Mouse (Mus musculus) myocyte (in vitro differentiated cells): ENCODE results near the gene Ndufb2. TPM values are rescaled to one million over a fixed set of nuclear protein-coding genes. Genes with fewer than 3 reads are reported as not detected.

ENCODE experiments used
- H3K27me3 ChIP-seq: one replicate; pipeline ENCODE4 v1.6.1; 2011; ENCODE audit not compliant: control insufficient read depth, insufficient read depth, insufficient read length
- H3K36me3 ChIP-seq: one replicate; pipeline ENCODE4 v1.6.1; 2011; ENCODE audit not compliant: control insufficient read depth, insufficient read depth
- H3K4me2 ChIP-seq: one replicate; pipeline ENCODE4 v1.6.1; 2011; ENCODE audit warnings: low read depth, control low read depth
- H3K4me3 ChIP-seq: one replicate; pipeline ENCODE4 v1.5.1; 2011; ENCODE audit warnings: mild to moderate bottlenecking, control low read depth, moderate library complexity
- H3K79me2 ChIP-seq: one replicate; pipeline ENCODE4 v1.6.1; 2011; ENCODE audit not compliant: control insufficient read depth, insufficient read depth
- H3ac ChIP-seq: one replicate; pipeline ENCODE4 v1.6.1; 2011; ENCODE audit not compliant: control insufficient read depth, insufficient read length
- CEBPB ChIP-seq: IDR thresholded peaks from 2 replicates; pipeline ENCODE4 v1.6.1; 2011; ENCODE audit warnings: mild to moderate bottlenecking, moderate library complexity; ENCODE audit not compliant: poor library complexity, insufficient read depth, severe bottlenecking
- E2F4 ChIP-seq: IDR thresholded peaks from one replicate; pipeline ENCODE4 v1.6.1; 2011; ENCODE audit warnings: mild to moderate bottlenecking, control low read depth, moderate library complexity; ENCODE audit not compliant: insufficient read depth
- MAX ChIP-seq: IDR thresholded peaks from one replicate; pipeline ENCODE4 v1.6.1; 2011; ENCODE audit warnings: low read depth, mild to moderate bottlenecking, control low read depth
- MYOD1 ChIP-seq, 3 experiments: IDR thresholded peaks; one replicate each; pipeline ENCODE4 v1.6.1; 2011; ENCODE audit warnings: control low read depth in 2 of 3, low read depth in 2 of 3, mild to moderate bottlenecking in 2 of 3, moderate library complexity in 1 of 3; ENCODE audit not compliant: insufficient read length in 2 of 3, control insufficient read depth in 1 of 3
- MYOG ChIP-seq, 3 experiments: IDR thresholded peaks; one replicate each; pipeline ENCODE4 v1.6.1; 2011; ENCODE audit warnings: control low read depth in 2 of 3, low read depth in 2 of 3, mild to moderate bottlenecking in 2 of 3; ENCODE audit not compliant: insufficient read length in 2 of 3, control insufficient read depth in 1 of 3, insufficient read depth in 1 of 3
- POLR2A ChIP-seq: IDR thresholded peaks from one replicate; pipeline ENCODE4 v1.6.1; 2011; ENCODE audit warnings: low read depth, mild to moderate bottlenecking, control low read depth, moderate library complexity; ENCODE audit not compliant: insufficient read length
- POLR2AphosphoS2 ChIP-seq: IDR thresholded peaks from one replicate; pipeline ENCODE4 v1.6.1; 2011; ENCODE audit warnings: low read depth, control low read depth; ENCODE audit not compliant: insufficient read length
- REST ChIP-seq: IDR thresholded peaks from one replicate; pipeline ENCODE4 v1.6.1; 2011; ENCODE audit warnings: mild to moderate bottlenecking, control low read depth, moderate library complexity; ENCODE audit not compliant: insufficient read depth, insufficient read length
- SRF ChIP-seq: IDR thresholded peaks from one replicate; pipeline ENCODE4 v1.6.1; 2011; ENCODE audit warnings: low read depth; ENCODE audit not compliant: control insufficient read depth, insufficient read length
- TCF12 ChIP-seq: IDR thresholded peaks from one replicate; pipeline ENCODE4 v1.6.1; 2011; ENCODE audit warnings: mild to moderate bottlenecking, control low read depth; ENCODE audit not compliant: poor library complexity, insufficient read depth, severe bottlenecking
- TCF3 ChIP-seq: IDR thresholded peaks from one replicate; pipeline ENCODE4 v1.6.1; 2011; ENCODE audit warnings: low read depth, control low read depth; ENCODE audit not compliant: insufficient read length
- USF1 ChIP-seq: IDR thresholded peaks from one replicate; pipeline ENCODE4 v1.6.1; 2011; ENCODE audit warnings: low read depth, mild to moderate bottlenecking, control low read depth, moderate library complexity
- polyA plus RNA-seq: library from polyadenylated mRNA; unstranded; fragments of >200 nt; fragmentation: generic; extraction: Trizol; gene quantifications from one replicate; pipeline ENCODE4 v1.2.1, GENCODE M21; 2012; ENCODE audit warnings: missing spikeins

Ndufb2 gene
- polyA plus RNA-seq = 267 TPM

- TF ChIP-seq POLR2AphosphoS2 (peak; percentile 98), SRF (peak; percentile 76), CEBPB (no peak), USF1 (no peak), MAX (no peak), MYOG (IDR thresholded peaks at IDR 0.05; ENCODE audit: control insufficient read depth in 1 of 3, insufficient read depth in 1 of 3, insufficient read length in 2 of 3, low read depth in 2 of 3) (peak in 1 of 3 experiments; percentile 23), TCF3 (no peak), POLR2A (peak; percentile 70), REST (no peak), E2F4 (no peak), MYOD1 (IDR thresholded peaks at IDR 0.05; ENCODE audit: control insufficient read depth in 1 of 3, insufficient read length in 2 of 3, low read depth in 2 of 3) (peak in 1 of 3 experiments; percentile 25), TCF12 (no peak)
- Histone ChIP-seq H3K79me2 (peaks cover 18% of the 10 kb centered on the region), H3K36me3 (peaks cover 8% of the 10 kb centered on the region), H3ac (peak within 1 kb of the TSS; percentile 77), H3K4me3 (peak within 1 kb of the TSS; percentile 54), H3K4me2 (peak within 1 kb of the TSS; percentile 79), H3K27me3 (no peaks in the 10 kb centered on the region)
These were observed at the start of gene Ndufb2 for GRCm38 (mm10) chr6:39592401-39593214. TSS of gene Ndufb2 (plus strand) at chr6:39592574.

- H3K4me3 ChIP-seq = no peak overlapping the region
- no peaks in the 10 kb centered on the region for H3K27me3 ChIP-seq
- peak overlapping the region; percentile 43 for H3K4me2 ChIP-seq
- H3ac ChIP-seq = no peak overlapping the region
- TF ChIP-seq SRF (no peak), MYOD1 (IDR thresholded peaks at IDR 0.05; ENCODE audit: control insufficient read depth in 1 of 3, insufficient read length in 2 of 3, low read depth in 2 of 3) (peak in 1 of 3 experiments; percentile 7), MYOG (IDR thresholded peaks at IDR 0.05; ENCODE audit: control insufficient read depth in 1 of 3, insufficient read depth in 1 of 3, insufficient read length in 2 of 3, low read depth in 2 of 3) (peak in 1 of 3 experiments; percentile 10)
- no peaks in the 10 kb centered on the region for H3K79me2 ChIP-seq
- no peaks in the 10 kb centered on the region for H3K36me3 ChIP-seq
These were observed 49.5 kb upstream of the Ndufb2 start for GRCm38 (mm10) chr6:39542631-39543597.

GRCm38 (mm10) chr6:39543769-39544420 is 48.5 kb upstream of the Ndufb2 start:
- H3K36me3 ChIP-seq = no peaks in the 10 kb centered on the region
- no peak overlapping the region for H3K4me3 ChIP-seq
- no peak for TF ChIP-seq POLR2AphosphoS2
- no peak for TF ChIP-seq REST
- TF ChIP-seq MAX = no peak
- TF ChIP-seq CEBPB = no peak
- no peak for TF ChIP-seq USF1
- no peak for TF ChIP-seq POLR2A
- TF ChIP-seq MYOG (IDR thresholded peaks at IDR 0.05; ENCODE audit: control insufficient read depth in 1 of 3, insufficient read depth in 1 of 3, insufficient read length in 2 of 3, low read depth in 2 of 3) = no peak
- no peak for TF ChIP-seq SRF
- no peak for TF ChIP-seq E2F4
- no peaks in the 10 kb centered on the region for H3K79me2 ChIP-seq
- H3K4me2 ChIP-seq = no peak overlapping the region
- no peak overlapping the region for H3ac ChIP-seq
- H3K27me3 ChIP-seq = no peaks in the 10 kb centered on the region

GRCm38 (mm10) chr6:39545474-39545873 is 46.9 kb upstream of the Ndufb2 start:
- Histone ChIP-seq H3K79me2 (no peaks in the 10 kb centered on the region), H3K4me2 (no peak overlapping the region), H3K27me3 (no peaks in the 10 kb centered on the region), H3ac (no peak overlapping the region), H3K36me3 (no peaks in the 10 kb centered on the region), H3K4me3 (no peak overlapping the region)
- TF ChIP-seq MYOG (IDR thresholded peaks at IDR 0.05; ENCODE audit: control insufficient read depth in 1 of 3, insufficient read depth in 1 of 3, insufficient read length in 2 of 3, low read depth in 2 of 3) (no peak), POLR2AphosphoS2 (no peak), TCF3 (no peak), SRF (no peak), POLR2A (no peak), MAX (no peak), USF1 (no peak), MYOD1 (IDR thresholded peaks at IDR 0.05; ENCODE audit: control insufficient read depth in 1 of 3, insufficient read length in 2 of 3, low read depth in 2 of 3) (no peak), CEBPB (no peak), TCF12 (no peak), E2F4 (no peak), REST (no peak)
